Mouse (Mus musculus): ENCODE measurements around the gene Dlst. TPM values are rescaled to one million over a fixed set of nuclear protein-coding genes. Genes with fewer than 3 reads are reported as not detected.

Gene Dlst
- polyA plus RNA-seq (2012) = 737 and 900 TPM in 2 replicates

DNA sequence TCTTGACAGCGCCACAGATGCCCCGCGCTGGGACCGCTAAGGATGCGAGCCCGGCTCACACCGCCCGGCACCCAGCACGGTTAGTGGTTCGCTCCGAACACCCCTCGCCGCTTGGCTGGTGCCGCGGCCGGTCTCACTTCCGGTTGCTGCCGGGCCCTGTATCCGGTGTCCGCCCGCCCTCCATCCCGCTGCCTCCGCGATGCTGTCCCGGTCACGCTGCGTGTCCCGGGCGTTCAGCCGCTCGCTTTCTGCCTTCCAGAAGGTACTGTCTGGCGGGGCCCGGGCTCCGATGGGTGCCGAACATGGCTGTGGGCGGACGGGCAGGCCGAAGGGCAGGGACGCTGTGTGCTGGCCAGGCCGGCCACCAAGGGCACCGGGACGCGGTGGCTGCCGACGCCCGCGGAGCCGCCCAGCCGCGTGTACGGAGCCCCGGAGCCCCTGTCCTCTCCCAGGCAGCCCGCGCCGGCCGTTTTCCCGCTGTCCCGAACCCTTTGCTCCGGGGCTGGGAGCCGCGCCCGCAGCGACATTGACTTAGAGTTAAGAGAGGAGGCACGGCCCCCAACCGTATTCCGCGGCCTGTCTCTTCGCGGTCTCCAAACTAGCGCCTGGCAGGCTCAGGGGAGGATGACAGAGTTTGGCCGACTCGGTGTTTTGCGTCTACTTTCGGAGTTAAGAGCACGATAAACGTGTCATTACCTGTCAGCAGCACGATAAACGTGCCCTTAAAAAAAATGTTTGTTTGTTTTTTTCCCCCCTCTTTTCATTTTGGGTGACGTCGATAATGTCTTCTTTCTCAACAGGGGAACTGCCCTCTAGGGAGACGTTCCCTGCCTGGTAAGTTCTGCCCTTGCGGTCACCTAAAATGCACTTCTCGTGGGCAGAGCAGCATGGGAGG lies at the start of gene Dlst, which contains the start of gene Prox2:
TSS of gene Dlst (plus strand) at position 136 of the 895 bp plus-strand sequence.
TSS of gene Prox2 (minus strand) at position 62 of the 895 bp plus-strand sequence.
- TF ChIP-seq GATA1 (IDR thresholded peaks at IDR 0.05; ENCODE audit: low read length) = no peak

DNA sequence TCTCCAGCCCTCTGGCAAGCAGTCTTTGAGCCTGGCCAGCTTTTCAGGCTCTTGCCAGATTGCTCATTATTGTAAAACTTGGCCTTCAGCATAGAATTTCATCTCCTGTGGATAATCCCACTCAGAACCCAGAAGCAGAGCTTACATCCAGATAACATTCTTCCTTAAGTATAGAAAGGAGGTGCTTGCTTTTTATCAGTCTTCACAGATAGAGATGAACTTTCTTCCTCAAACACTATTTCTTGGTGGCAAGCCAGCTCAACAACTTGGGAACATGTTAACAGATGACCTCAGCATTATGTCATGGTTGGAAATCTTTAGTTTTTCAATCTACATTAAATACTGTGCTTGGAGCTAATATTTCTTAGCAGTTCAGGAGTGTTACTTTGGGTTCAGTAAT lies 39.6 kb upstream of the Dlst start:
- TF ChIP-seq GATA1 (IDR thresholded peaks at IDR 0.05; ENCODE audit: low read length) = no peak

DNA sequence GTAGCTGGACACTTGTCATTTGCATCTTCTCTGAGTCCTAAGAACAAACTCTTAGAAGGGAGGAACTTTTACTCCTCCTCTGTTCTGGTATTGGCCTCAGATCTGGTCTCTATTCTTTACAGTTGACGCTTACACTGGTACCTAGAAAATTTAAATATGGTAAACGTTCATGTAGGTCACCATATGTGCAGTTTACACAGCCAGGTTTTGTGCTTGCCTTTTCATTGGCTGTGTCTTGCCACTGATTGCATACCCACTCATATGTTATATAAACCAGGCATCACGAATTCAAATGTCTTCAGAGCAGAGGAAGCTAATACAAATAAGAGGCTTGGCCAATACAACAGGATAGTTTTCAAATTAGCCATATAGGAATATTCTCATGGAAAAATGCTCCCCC lies 33.5 kb upstream of the Dlst start:
- no peak for TF ChIP-seq GATA1 (IDR thresholded peaks at IDR 0.05; ENCODE audit: low read length)

DNA sequence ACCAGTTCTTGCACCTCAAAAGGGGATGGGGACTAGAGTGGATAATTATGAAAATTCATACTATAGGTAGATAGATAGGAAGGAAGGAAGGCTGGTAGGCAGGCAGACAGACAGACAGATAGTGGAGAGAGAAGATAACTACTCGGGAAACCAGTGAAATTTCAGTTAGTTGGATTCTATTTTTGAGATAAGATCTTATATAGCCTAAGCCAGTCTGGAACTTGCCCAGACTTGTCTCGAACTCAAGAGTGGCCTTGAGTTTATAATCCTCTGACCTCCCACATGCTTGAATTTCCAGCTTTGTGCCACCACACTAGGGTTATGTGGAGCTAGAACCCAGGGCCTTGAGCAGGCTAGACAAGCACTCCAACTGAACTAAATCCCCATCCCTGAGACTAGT lies 26.4 kb upstream of the Dlst start:
- peak; percentile 15 for TF ChIP-seq GATA1 (IDR thresholded peaks at IDR 0.05; ENCODE audit: low read length)

DNA sequence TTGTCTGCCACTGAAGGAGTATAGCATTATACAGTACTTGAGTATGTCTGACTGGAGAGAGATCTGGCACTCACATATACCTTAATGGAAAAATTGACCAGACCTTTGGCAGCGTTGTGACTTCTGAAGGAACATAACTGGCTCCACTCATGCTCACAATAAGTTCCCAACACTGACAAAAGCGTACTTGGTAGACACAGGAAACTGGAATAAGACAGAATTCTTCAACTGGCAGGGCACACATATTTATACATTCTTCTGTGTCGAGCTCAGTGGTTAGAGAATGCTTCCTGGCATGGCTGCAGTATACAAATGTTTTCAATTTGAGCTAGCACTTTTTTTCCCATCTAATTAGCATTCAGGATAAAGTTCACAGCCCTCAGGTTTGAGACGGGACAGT lies 25.7 kb upstream of the Dlst start:
- TF ChIP-seq GATA1 (IDR thresholded peaks at IDR 0.05; ENCODE audit: low read length) = no peak

DNA sequence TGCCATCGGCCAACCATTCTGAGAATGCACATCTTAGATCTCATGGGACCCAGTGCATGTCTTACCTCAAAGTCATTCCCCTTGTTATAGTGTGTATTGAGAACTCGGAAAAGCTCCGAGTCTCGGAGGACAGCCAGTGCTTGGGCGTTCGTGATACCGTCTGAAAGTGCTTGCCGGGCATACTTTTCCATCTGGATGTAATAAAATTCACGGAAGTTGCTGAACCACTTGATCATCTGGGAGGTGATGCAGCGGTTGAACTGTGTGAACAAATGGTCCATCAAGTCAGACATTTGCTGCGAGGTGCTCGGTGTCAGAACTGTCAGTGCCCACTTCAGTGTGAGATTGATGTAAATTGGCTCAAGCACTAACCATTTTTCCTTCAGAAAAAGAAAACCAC lies 22.8 kb upstream of the Dlst start:
- TF ChIP-seq GATA1 (IDR thresholded peaks at IDR 0.05; ENCODE audit: low read length) = no peak

DNA sequence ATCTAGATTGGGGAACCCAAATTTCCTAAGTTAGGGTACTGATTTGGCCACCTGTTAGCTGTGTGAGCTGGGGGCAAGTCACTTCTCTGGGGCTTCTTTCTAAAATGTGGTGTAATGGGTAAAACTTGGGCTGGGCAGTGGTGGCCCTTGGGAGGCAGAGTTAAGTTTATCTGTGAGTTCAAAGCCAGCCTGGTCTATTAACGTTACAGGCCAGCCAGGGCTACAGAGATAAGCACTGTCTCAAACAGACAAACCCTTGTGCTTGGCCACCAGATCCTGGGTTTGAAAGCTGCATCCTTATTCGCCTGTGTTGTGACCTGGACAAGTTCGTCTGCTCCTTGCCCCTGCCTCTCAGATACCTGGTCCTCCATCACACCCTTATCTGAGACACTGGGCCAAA lies 19.4 kb upstream of the Dlst start:
- TF ChIP-seq GATA1 (IDR thresholded peaks at IDR 0.05; ENCODE audit: low read length) = no peak

DNA sequence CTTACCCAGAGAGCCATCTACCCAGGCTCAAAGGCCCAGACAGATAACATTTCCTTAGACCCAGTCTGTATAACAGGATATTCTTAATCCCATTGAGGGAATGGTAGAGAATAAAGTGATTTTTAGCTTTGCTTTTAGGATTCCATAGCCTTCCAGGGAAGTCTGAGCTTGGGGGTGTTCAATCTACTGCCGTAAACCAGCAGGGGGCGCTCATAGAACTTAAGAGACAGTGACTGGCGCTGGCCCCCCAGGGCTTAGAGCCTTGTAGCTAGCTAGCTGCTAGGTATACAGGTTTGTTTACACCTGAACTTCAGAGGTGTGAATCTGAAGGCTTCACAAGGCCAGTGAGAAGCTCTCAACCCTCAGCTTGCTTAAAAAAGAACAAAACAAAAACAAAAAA lies 18.4 kb upstream of the Dlst start:
- TF ChIP-seq GATA1 (IDR thresholded peaks at IDR 0.05; ENCODE audit: low read length) = no peak

DNA sequence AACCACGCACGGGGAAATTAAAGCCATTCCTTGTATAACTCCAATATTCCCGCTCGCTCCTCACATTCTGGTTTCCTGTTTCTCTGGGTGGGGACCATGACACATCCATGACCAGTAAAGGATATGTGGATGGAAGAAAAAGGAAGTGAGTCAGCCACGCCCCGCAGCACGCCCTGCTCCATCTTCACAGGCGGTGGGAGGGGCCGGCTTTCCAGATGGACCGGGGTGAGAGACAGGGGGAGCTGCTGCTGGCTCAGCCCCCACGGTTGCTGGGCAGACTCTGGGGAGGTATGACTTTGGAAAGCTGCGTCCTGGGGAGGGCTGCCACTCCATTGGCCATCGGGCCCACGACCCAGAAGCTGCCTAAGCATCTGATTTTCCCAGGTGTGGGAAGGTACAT lies 16.6 kb upstream of the Dlst start:
- TF ChIP-seq GATA1 (IDR thresholded peaks at IDR 0.05; ENCODE audit: low read length) = no peak

DNA sequence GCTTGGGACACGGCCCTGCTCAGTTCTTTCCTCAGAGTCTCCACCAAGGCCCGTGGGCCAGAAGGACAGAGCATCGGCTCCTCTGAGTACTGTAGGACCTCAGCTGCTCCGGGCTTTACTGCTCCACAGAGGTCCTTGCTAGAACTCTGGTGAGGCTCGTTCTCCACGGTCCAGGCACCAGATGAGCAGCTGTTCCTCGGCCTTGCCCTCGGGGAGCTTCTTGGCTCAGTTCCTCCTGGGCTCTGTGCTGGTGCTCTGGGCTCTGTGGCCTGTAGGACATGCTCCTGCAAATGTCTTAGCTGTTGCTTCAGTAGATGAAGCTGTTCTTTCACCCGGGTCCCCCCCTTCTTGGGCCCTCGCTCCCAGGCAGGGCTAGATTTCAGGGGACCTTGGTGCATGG lies 15.9 kb upstream of the Dlst start:
- TF ChIP-seq GATA1 (IDR thresholded peaks at IDR 0.05; ENCODE audit: low read length) = no peak

DNA sequence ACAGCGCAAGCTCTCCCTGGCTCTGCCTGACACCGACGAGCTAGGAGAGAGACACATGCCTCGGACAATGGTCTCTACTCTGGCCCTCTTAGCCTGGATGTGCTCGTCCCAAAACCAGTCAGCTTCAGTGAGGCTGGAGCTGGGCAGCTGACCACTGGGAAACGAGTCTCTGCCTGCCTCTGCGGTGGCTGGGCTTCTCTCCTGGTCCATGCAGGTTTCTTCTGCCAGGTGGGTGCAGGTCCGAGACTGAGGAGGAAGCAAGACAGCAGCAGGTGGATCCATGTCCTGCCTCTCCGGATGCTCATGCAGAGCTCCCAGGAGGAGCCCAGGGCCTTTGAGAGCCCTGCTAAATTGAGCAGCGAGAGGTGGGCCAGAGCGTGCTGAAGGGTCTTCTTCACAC lies 15.5 kb upstream of the Dlst start:
- TF ChIP-seq GATA1 (IDR thresholded peaks at IDR 0.05; ENCODE audit: low read length) = no peak

DNA sequence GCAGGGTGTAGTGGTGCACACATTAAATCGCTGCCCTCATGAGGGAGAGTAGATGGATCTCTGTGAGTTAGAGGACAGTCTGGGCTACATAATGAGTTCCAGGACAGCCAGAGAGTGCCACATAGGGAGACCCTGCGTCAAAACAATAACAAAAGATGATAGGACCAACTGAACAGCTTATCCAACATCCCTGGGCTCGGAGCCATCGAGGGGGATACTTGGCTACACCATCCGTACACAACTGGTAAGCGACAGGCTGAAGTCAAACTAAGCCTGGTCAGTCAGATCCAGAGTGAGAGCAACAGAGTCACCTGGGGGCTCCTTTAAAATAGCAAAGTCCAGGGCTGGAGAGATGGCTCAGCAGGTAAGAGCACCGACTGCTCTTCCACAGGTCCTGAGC lies 14.8 kb upstream of the Dlst start:
- TF ChIP-seq GATA1 (IDR thresholded peaks at IDR 0.05; ENCODE audit: low read length) = no peak

DNA sequence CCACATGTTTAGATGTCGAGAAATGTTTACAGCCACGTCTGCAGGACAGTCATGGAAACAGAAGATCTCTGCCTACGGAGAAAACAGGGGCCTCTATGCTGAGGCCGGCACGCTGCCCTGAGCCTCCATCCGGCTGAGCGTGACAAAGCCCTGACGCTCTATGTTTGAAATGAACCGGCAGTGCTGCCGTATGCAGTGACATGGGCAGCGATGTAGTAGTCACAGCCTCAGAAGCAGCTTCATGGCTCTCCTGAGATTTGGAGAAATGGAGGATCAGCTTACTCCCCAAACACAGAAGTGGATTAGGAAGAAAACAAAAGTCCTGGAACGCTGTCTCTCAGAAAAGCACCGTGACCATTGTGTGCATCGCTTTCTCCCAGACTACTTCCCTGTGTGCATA lies 9.6 kb upstream of the Dlst start:
- TF ChIP-seq GATA1 (IDR thresholded peaks at IDR 0.05; ENCODE audit: low read length) = no peak

DNA sequence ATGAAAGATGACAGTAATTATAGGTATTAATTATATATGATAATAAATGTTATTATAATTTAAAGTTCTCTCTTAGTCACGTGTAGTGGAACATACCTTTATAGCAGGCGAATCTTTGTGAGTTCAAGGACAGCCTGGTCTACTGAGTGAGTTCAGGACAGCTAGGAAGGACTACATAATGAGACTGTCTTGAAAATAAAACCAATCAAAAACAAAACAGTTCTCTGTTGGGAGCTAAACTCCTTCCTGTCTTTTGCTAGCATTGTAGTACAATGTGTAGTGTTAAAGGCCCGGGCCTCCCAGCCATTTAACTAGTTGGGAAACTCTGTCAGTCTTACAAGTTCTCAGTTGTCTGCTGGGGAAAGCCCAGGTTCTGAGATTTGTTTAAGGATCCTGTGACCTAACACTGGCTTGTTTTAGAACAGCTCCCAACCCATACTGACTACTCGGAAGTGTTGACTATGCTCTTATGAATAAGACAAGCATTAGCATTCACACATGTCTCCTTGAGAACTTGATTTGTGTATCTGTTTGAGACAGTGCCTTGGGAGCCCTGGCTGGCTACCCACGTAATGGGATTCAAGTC lies 9.0 kb upstream of the Dlst start:
- TF ChIP-seq GATA1 (IDR thresholded peaks at IDR 0.05; ENCODE audit: low read length) = no peak

DNA sequence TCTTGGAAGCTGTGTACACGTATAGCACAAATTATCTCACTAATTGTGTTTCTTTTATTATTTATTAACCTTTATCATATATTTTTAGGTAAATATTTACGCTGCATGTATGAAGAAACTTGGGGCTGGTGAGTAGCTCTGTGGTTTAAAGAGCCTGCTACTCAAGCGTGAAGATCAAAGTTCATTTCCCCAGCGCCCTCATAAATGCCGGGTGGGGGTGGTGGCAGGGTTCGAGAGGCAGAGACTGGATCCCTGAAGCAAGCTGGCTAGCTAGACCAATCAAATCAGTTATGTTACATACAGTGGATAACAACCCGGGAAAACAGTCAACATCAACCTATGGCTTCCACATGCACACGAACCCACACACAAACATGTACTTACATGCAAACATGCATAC lies 7.5 kb upstream of the Dlst start:
- no peak for TF ChIP-seq GATA1 (IDR thresholded peaks at IDR 0.05; ENCODE audit: low read length)

DNA sequence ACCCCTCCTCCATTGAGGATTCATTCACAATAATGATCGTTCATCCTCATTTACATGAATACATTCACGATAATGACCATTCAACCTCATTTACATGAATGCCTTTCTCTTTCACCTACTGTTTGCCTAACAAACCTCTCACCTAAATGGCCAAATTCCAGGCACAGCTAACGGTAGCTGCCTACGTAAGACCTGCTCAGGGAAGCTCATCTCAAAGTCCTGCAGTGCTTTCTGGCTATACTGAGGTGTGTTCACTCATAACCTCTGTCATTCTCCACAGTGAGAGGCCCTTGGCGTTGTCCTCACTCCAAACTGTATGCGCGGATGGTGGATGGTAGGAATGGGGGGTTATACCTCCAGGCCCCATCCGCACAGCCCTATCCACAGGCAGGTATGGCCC lies 5.8 kb upstream of the Dlst start:
- no peak for TF ChIP-seq GATA1 (IDR thresholded peaks at IDR 0.05; ENCODE audit: low read length)

DNA sequence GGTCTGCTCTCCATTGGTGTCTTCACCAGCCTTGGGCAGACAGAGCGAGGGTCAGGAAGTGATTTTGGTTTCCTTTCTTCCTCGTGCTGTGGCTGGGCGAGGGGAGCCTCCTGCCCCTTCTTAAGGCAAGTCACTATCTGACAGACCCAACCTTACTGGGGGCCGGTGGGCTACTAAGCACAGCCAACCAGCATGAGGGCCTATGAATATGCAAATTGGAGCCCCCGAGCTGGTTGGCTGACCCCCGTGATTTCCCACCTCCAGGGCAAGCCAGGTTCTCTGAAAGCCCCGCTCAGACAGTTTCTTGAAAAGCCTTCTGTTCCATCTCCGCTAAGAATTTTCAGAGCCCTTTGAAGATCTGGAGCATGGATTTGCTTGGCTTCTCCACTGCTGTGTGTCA lies 4.3 kb upstream of the Dlst start:
- no peak for TF ChIP-seq GATA1 (IDR thresholded peaks at IDR 0.05; ENCODE audit: low read length)

Measured in G1E-ER4 (cell line).